Mouse (Mus musculus) embryonic facial prominence, embryonic 12.5 days (tissue): ENCODE data around the gene Rpl34. TPM values are rescaled to one million over a fixed set of nuclear protein-coding genes. Genes with fewer than 3 reads are reported as not detected.

Experiments used
- ATAC-seq: fragments of 200-750 bp; cut with Nextera tagmentation; 2 replicates; pipeline ENCODE4 v1.8.0; 2017; ENCODE audit not compliant: insufficient number of reproducible peaks, insufficient read depth, low FRiP score, low TSS enrichment
- H3K27ac ChIP-seq: fragments of 300-500 bp; sonication (generic); 2 replicates; pipeline ENCODE4 v1.5.1; 2016; ENCODE audit warnings: mild to moderate bottlenecking
- H3K27me3 ChIP-seq: fragments of 300-500 bp; sonication (generic); 2 replicates; pipeline ENCODE4 v1.6.1; 2016; ENCODE audit warnings: mild to moderate bottlenecking, moderate library complexity
- H3K36me3 ChIP-seq: fragments of 300-500 bp; sonication (generic); 2 replicates; pipeline ENCODE4 v1.6.1; 2016; ENCODE audit warnings: mild to moderate bottlenecking
- H3K4me1 ChIP-seq: fragments of 300-500 bp; sonication (generic); 2 replicates; pipeline ENCODE4 v1.6.1; 2016
- H3K4me2 ChIP-seq: fragments of 300-500 bp; sonication (generic); replicated peaks from 2 replicates; pipeline ENCODE4 v1.6.1; 2016; ENCODE audit warnings: mild to moderate bottlenecking, moderate library complexity
- H3K4me3 ChIP-seq: fragments of 300-500 bp; sonication (generic); 2 replicates; pipeline ENCODE4 v1.5.1; 2016; ENCODE audit warnings: mild to moderate bottlenecking
- H3K9ac ChIP-seq: fragments of 300-500 bp; sonication (generic); 2 replicates; pipeline ENCODE4 v1.6.1; 2016; ENCODE audit warnings: mild to moderate bottlenecking, moderate library complexity
- H3K9me3 ChIP-seq: fragments of 300-500 bp; sonication (generic); 2 replicates; pipeline ENCODE4 v1.6.1; 2016; ENCODE audit warnings: mild to moderate bottlenecking, moderate library complexity
- WGBS: fragments of 180-500 bp; shearing (Covaris S2); methylation state at CpG from one replicate; pipeline ENCODE4 v1.1.7; 2016; 5-methylcytosine and 5-hydroxymethylcytosine counted together
- polyA plus RNA-seq: library from polyadenylated mRNA; unstranded; fragments of >200 nt; fragmentation: Nextera tagmentation; extraction: Ambion mirVana; gene quantifications from 2 replicates; pipeline ENCODE4 v1.2.1, GENCODE M21; 2016

Gene Rpl34
- polyA plus RNA-seq, 1 experiment from 2014 or later, result 842 TPM

GRCm38 (mm10) chr3:130729472-130730188 lies 568 bp downstream of the Rpl34 start:
- ATAC-seq, result peak; percentile 38
- peaks cover 18% of the 10 kb centered on the region for H3K4me1 ChIP-seq
- H3K27ac ChIP-seq, result peak overlapping the region; percentile 91
- H3K9me3 ChIP-seq, result no peaks in the 10 kb centered on the region
- peaks cover 38% of the 10 kb centered on the region for H3K36me3 ChIP-seq
- WGBS, result under 1% methylated on average over 58 of the region's 58 CpGs
- peak overlapping the region; percentile 74 for H3K4me2 ChIP-seq
- H3K4me3 ChIP-seq, result peak overlapping the region; percentile 99
- H3K9ac ChIP-seq, result peak overlapping the region; percentile 99
- no peaks in the 10 kb centered on the region for H3K27me3 ChIP-seq

DNA sequence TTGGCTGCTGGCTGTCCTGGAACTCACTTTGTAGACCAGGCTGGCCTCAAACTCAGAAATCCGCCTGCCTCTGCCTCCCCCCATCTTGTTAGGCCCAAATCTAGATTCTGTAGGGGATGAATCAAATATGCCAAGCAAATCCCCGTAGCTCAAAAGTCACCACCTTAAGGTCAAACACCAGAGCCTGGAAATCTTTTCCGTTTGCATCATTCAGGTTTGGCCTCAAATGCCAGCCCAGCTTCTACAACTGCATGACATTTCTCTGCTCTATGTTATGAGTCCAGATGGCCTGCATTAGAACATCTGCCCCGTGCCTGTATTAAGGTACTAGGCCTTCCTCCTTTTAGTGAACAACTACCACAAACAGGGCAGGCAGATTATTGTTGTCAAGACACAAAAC lies 2.5 kb downstream of the Rpl34 start:
- 62% methylated on average over 4 of the region's 4 CpGs for WGBS
- Histone ChIP-seq H3K4me1 (peaks cover 23% of the 10 kb centered on the region), H3K4me3 (no peak overlapping the region), H3K27ac (no peak overlapping the region), H3K27me3 (no peaks in the 10 kb centered on the region), H3K36me3 (peaks cover 38% of the 10 kb centered on the region), H3K4me2 (peak overlapping the region; percentile 74), H3K9me3 (no peaks in the 10 kb centered on the region), H3K9ac (peak overlapping the region; percentile 99; the same call in 1 of the 2 replicates)
- no peak for ATAC-seq

DNA sequence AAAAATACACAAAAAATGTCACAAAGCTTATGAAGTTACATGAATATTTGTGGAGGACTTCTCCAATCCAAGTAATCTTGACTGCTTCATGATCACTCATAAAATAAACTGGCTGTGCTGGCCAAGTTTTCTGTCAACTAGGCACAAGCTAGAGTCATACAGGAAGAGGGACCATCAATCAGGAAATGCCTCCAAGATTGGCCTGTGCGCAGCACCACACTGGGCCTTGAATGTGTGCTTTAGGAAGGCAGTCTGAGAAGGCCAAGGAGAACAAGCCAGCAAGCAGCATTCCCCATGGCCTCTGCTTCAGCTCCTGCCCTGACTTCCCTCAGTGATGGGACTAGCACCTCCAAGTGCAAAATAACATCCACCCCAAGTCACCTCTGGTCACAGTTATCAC lies 3.2 kb downstream of the Rpl34 start:
- WGBS, result 86% methylated on average over 1 of the region's 1 CpGs
- no peaks in the 10 kb centered on the region for H3K9me3 ChIP-seq
- H3K4me3 ChIP-seq, result no peak overlapping the region
- no peak overlapping the region for H3K27ac ChIP-seq
- H3K4me2 ChIP-seq, result no peak overlapping the region
- H3K36me3 ChIP-seq, result peaks cover 38% of the 10 kb centered on the region
- H3K9ac ChIP-seq, result no peak overlapping the region
- H3K4me1 ChIP-seq, result peaks cover 23% of the 10 kb centered on the region
- ATAC-seq, result no peak
- no peaks in the 10 kb centered on the region for H3K27me3 ChIP-seq

DNA sequence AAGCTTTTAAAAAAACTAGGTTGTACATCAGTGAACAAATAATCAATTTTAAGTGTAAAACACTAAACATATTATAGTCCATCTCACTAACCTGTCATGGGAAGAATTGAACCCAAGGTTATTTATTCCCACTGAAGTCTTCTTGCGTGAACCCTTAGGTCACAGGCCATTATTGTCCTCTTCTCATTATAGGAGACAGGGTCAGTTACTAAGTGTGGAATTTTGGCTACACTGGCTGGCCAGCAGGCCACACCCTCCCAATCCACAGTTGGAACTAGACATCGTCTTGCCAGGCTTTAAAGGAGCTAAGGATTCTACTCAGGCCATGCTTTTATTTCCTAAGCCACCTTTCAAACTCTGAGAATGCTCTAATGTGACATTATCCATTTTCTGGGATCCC lies 4.5 kb downstream of the Rpl34 start:
- 0 out of 2 replicates have a peak overlapping the region, but pooled peaks have one; percentile 17 for H3K27ac ChIP-seq

DNA sequence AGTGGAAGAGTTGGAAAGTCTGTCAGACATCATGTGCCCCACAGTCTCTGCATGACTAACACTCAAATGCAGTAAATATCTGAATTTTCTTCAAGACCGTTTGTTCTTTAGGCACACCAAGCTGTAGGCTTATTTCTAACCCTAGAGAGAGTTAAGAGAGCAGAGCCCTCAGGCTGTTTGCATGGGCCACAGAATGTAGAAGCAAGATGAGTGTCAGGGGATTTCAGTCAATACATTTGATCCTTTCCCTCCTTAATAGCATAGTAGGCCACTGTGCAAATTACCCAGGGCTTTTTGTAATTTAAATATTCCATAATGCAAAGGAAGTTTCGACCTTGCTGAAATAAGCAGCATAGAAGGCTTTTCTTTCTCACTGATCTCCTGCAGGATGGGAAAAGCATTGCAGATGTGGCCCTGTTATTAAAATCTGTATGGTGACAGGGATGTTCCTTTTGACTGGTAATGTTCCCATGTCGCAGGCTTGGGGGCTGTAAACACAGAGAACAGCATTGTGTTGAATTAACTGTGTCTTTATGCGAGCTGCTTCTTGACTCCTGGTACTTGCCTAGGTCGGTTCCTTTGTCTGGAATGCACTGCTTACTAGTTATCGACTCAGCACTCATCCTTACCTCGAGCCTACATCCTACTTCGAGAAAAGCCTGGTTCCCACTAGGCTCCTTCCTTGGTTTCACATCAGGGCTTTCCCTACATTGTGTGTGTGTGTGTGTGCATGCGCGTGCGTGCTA lies 7.3 kb downstream of the Rpl34 start:
- H3K9ac ChIP-seq, result no peak overlapping the region
- H3K27ac ChIP-seq, result peak overlapping the region; percentile 11; the same call in 1 of the 2 replicates
- H3K4me1 ChIP-seq, result peaks cover 7% of the 10 kb centered on the region; the same call in 1 of the 2 replicates
- no peak overlapping the region for H3K4me3 ChIP-seq
- H3K27me3 ChIP-seq, result no peaks in the 10 kb centered on the region
- no peaks in the 10 kb centered on the region for H3K9me3 ChIP-seq
- 71% methylated on average over 11 of the region's 11 CpGs for whole genome bisulfite sequencing
- no peak for ATAC-seq
- no peak overlapping the region for H3K4me2 ChIP-seq
- peaks cover 27% of the 10 kb centered on the region for H3K36me3 ChIP-seq

More for the DNA sequence above, 4.5 kb downstream of the Rpl34 start:
- Histone ChIP-seq H3K4me1 (peaks cover 23% of the 10 kb centered on the region), H3K36me3 (peaks cover 38% of the 10 kb centered on the region), H3K9ac (no peak overlapping the region), H3K27me3 (no peaks in the 10 kb centered on the region), H3K4me3 (no peak overlapping the region), H3K9me3 (no peaks in the 10 kb centered on the region), H3K4me2 (no peak overlapping the region)
- WGBS, result 63% methylated on average over 2 of the region's 2 CpGs
- no peak for ATAC-seq

GRCm38 (mm10) chr3:130720225-130720624 lies 10.0 kb downstream of the Rpl34 start:
- no peak overlapping the region for H3K4me2 ChIP-seq
- no peak for ATAC-seq
- H3K9ac ChIP-seq, result no peak overlapping the region
- WGBS, result 66% methylated on average over 4 of the region's 4 CpGs
- H3K4me1 ChIP-seq, result 0 out of 2 replicates have a peak, but pooled peaks cover 5% of the 10 kb centered on the region
- H3K36me3 ChIP-seq, result peaks cover 3% of the 10 kb centered on the region; the same call in 1 of the 2 replicates
- H3K9me3 ChIP-seq, result no peaks in the 10 kb centered on the region
- no peak overlapping the region for H3K27ac ChIP-seq
- H3K27me3 ChIP-seq, result no peaks in the 10 kb centered on the region
- no peak overlapping the region for H3K4me3 ChIP-seq

- H3K9ac ChIP-seq, result no peak overlapping the region
- ATAC-seq, result no peak
- 86% methylated on average over 4 of the region's 4 CpGs for WGBS
Measured at GRCm38 (mm10) chr3:130718871-130719270, 11.3 kb downstream of the Rpl34 start.

GRCm38 (mm10) chr3:130716555-130716954 lies 13.6 kb downstream of the Rpl34 start:
- no peak for ATAC-seq
- Histone ChIP-seq H3K27me3 (no peaks in the 10 kb centered on the region), H3K4me2 (no peak overlapping the region), H3K36me3 (no peaks in the 10 kb centered on the region), H3K4me1 (no peaks in the 10 kb centered on the region), H3K27ac (peak overlapping the region; percentile 30; the same call in 1 of the 2 replicates), H3K9me3 (no peaks in the 10 kb centered on the region), H3K4me3 (no peak overlapping the region), H3K9ac (no peak overlapping the region; the same call in 1 of the 2 replicates)
- WGBS, result 52% methylated on average over 7 of the region's 7 CpGs

More at GRCm38 (mm10) chr3:130718871-130719270, 11.3 kb downstream of the Rpl34 start:
- H3K27ac ChIP-seq, result no peak overlapping the region
- H3K4me2 ChIP-seq, result no peak overlapping the region
- 0 out of 2 replicates have a peak, but pooled peaks cover under 1% of the 10 kb centered on the region for H3K4me1 ChIP-seq
- H3K36me3 ChIP-seq, result no peaks in the 10 kb centered on the region
- H3K4me3 ChIP-seq, result no peak overlapping the region
- no peaks in the 10 kb centered on the region for H3K9me3 ChIP-seq
- no peaks in the 10 kb centered on the region for H3K27me3 ChIP-seq

- Histone ChIP-seq H3K27ac (no peak overlapping the region), H3K36me3 (no peaks in the 10 kb centered on the region), H3K27me3 (no peaks in the 10 kb centered on the region), H3K4me2 (peak overlapping the region; percentile 54), H3K9me3 (no peaks in the 10 kb centered on the region), H3K9ac (no peak overlapping the region), H3K4me3 (peak overlapping the region; percentile 30), H3K4me1 (no peaks in the 10 kb centered on the region)
- no peak for ATAC-seq
- 16% methylated on average over 22 of the region's 22 CpGs for WGBS
Measured at GRCm38 (mm10) chr3:130714775-130715568, 15.2 kb downstream of the Rpl34 start.

- Histone ChIP-seq H3K36me3 (no peaks in the 10 kb centered on the region), H3K4me1 (peaks cover 2% of the 10 kb centered on the region), H3K4me3 (no peak overlapping the region), H3K4me2 (no peak overlapping the region), H3K9me3 (no peaks in the 10 kb centered on the region), H3K27ac (no peak overlapping the region), H3K27me3 (no peaks in the 10 kb centered on the region), H3K9ac (no peak overlapping the region)
- no peak for ATAC-seq
- 48% methylated on average over 6 of the region's 6 CpGs for WGBS
Measured at GRCm38 (mm10) chr3:130712891-130713290, 17.3 kb downstream of the Rpl34 start.

DNA sequence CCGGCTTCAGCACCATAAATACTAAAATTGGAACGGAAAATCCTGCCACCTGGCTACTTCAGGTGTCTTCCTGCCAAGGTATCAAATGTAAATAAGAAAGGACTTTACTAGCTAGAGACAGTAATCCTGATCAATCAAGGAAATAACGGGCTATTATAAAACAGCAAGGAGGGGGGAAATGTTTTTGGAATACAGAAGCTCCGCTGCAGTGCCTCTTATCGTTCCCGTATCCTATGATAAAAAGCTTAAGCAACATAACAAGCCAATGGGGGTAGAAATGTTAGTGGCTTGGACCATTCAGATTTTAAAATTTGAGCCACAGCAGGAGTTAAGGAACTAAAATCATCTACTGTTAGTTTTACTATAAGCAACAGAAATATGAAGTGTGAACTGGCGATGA lies 20.1 kb downstream of the Rpl34 start:
- Histone ChIP-seq H3K36me3 (peaks cover 3% of the 10 kb centered on the region; the same call in 1 of the 2 replicates), H3K4me1 (peaks cover 15% of the 10 kb centered on the region), H3K9ac (no peak overlapping the region; the same call in 1 of the 2 replicates), H3K4me3 (peak overlapping the region; percentile 77), H3K27ac (no peak overlapping the region), H3K4me2 (peak overlapping the region; percentile 73), H3K9me3 (no peaks in the 10 kb centered on the region), H3K27me3 (no peaks in the 10 kb centered on the region)
- whole genome bisulfite sequencing, result 55% methylated on average over 7 of the region's 7 CpGs
- ATAC-seq, result no peak
